Mouse (Mus musculus): ENCODE measurements around the gene Apba1.

GRCm38 (mm10) chr19:23905772-23906171 lies 147.1 kb downstream of the Apba1 start:
- TF ChIP-seq CTCF (IDR thresholded peaks at IDR 0.05; ENCODE audit: control insufficient read depth, insufficient read depth, low read length) (no peak), POLR2A (IDR thresholded peaks at IDR 0.05; ENCODE audit: borderline replicate concordance, control insufficient read depth, low read depth, low read length) (no peak)

Data from bone marrow, adult 2 months (tissue).